Mouse (Mus musculus) heart, postnatal 0 days (tissue): ENCODE data around the gene 4930550C14Rik.

Source experiments
- CTCF ChIP-seq: IDR thresholded peaks from 2 replicates; pipeline ENCODE4 v1.5.1; 2016; ENCODE audit warnings: antibody characterized with exemption, control low read depth, low read depth
- EP300 ChIP-seq: IDR thresholded peaks from 2 replicates; pipeline ENCODE4 v1.6.1; 2016; ENCODE audit warnings: antibody characterized with exemption, low read depth

DNA sequence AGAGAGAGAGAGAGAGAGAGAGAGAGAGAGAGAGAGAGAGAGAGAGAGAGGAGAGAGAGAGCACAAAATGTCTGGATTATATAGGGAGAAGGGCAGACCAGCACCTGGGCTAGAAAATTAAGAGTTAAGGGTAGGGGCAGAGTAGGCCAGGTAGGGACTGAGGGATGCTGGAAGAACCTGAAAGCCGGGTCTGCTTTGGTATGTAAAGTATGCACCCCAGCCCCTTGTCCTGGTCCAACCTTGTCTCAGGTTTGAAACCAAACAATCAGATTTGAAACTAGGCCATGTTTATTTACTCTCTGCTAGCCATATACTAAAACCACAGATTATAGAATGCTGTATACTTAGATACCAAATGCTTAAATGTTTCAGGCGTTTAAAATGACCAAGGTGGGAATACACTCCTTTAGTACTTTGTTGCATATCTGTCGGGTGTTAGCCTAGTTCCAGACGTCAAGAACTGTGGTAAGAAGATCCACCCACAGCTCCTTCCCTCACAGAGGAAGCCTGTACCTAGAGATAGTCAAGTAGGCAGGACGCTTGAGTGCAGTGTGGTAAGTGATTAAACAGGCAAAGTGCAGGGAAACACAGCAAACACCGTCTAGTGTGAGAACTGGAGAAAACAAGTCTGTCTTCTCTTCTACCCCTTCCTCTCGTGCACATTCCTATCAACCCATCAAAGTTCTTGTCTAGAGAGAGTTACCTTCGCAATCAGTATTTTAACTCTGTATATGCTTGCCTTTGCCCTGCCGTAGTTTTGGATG, 20.2 kb downstream of the 4930550C14Rik start:
- no peak for TF ChIP-seq CTCF
- TF ChIP-seq EP300, result no peak
